Mouse (Mus musculus) midbrain, embryonic 16.5 days (tissue): ENCODE measurements around the gene Ercc6l2. TPM values are rescaled to one million over a fixed set of nuclear protein-coding genes. Genes with fewer than 3 reads are reported as not detected.
A peak's percentile ranks its signal among the peaks of the same experiment; 100 is the strongest.

Experiments used
- ATAC-seq: fragments of 200-750 bp; cut with Nextera tagmentation; 2 replicates; pipeline ENCODE4 v1.8.0; 2017; ENCODE audit warnings: moderate TSS enrichment
- H3K27ac ChIP-seq: fragments of 300-500 bp; sonication (generic); 2 replicates; pipeline ENCODE4 v1.5.1; 2014; ENCODE audit warnings: mild to moderate bottlenecking, low read length, mixed read lengths
- H3K27me3 ChIP-seq: fragments of 300-500 bp; sonication (generic); 2 replicates; pipeline ENCODE4 v1.6.1; 2014; ENCODE audit warnings: low read depth, low read length, mixed read lengths; ENCODE audit not compliant: control insufficient read depth, insufficient read depth
- H3K36me3 ChIP-seq: fragments of 300-500 bp; sonication (generic); 2 replicates; pipeline ENCODE4 v1.6.1; 2014; ENCODE audit warnings: mild to moderate bottlenecking, low read length, moderate library complexity, mixed read lengths; ENCODE audit not compliant: control insufficient read depth, insufficient read depth
- H3K4me1 ChIP-seq: fragments of 300-500 bp; sonication (generic); 2 replicates; pipeline ENCODE4 v1.6.1; 2014; ENCODE audit warnings: mild to moderate bottlenecking, low read length, mixed read lengths; ENCODE audit not compliant: control insufficient read depth, insufficient read depth
- H3K4me2 ChIP-seq: fragments of 300-500 bp; sonication (generic); 2 replicates; pipeline ENCODE4 v1.6.1; 2014; ENCODE audit warnings: mild to moderate bottlenecking, low read length, mixed read lengths
- H3K4me3 ChIP-seq: fragments of 300-500 bp; sonication (generic); 2 replicates; pipeline ENCODE4 v1.5.1; 2014; ENCODE audit warnings: low read depth, mild to moderate bottlenecking, low read length, moderate library complexity, mixed read lengths
- H3K9ac ChIP-seq: fragments of 300-500 bp; sonication (generic); 2 replicates; pipeline ENCODE4 v1.6.1; 2014; ENCODE audit warnings: low read depth, low read length, mixed read lengths
- H3K9me3 ChIP-seq: fragments of 300-500 bp; sonication (generic); replicated peaks from 2 replicates; pipeline ENCODE4 v1.6.1; 2014; ENCODE audit warnings: mild to moderate bottlenecking, low read length, mixed read lengths; ENCODE audit not compliant: control insufficient read depth, poor library complexity, severe bottlenecking
- WGBS: fragments of 180-500 bp; shearing (Covaris S2); extraction: QIAGEN DNeasy Blood & Tissue Kit; methylation state at CpG from one replicate; pipeline ENCODE4 v1.1.7; 2014; 5-methylcytosine and 5-hydroxymethylcytosine counted together
- polyA plus RNA-seq: library from polyadenylated mRNA; unstranded; fragments of >200 nt; fragmentation: Nextera tagmentation; extraction: Ambion mirVana; gene quantifications from 2 replicates; pipeline ENCODE4 v1.2.1, GENCODE M21; 2015

Ercc6l2 gene
- polyA plus RNA-seq = 13.5 and 16.7 TPM in 2 replicates

DNA sequence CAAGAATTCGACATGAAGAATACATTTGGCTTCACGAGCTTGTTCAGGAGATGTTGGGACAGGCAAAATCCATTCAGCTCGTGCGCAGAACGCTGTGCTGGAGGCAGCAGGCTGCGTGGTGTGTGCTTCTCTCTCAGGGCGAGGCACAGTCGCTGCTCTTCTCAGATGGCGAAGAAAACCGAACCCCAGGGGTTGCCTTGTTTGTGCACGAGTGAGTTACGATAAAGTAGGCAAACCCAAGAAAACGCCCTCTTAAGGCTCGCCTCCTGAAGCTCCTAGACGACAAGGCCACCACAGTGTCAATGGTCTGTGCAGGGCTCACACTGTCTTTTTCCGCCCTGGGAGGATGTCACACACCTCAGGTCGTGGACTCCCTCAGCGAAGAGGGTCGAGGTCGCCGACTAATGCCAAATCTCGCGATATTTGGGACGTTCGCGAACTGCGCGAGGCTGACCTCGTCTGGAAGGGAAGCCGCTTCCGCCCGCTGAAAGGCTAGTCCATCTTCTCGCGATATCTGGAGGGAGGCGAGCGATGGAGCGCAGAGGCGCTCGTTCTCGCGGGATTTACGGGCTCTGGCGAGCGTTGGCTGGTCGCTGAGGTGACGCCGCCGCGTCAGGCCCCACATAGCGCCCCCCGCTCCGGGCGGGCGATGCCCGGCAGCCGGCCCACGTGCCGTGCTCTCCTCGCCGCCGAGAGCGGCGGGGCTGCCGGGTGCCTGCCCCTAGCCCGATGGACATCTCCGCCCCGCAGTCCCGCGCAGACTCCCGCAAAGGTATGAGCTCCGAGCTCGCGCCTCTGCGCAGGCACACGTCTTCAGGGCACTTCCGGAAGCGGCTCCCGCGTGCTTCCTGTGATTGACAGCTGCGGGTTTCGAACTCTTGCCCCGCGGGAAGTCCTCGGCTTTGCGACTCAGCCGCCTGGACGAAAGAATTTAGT lies at the start of gene Ercc6l2:
Gene Ercc6l2 (plus strand): TSS at position 495 of the 936 bp plus-strand sequence.
- peak within 1 kb of the TSS; percentile 98 for H3K27ac ChIP-seq
- peak within 1 kb of the TSS; percentile 75 for H3K4me3 ChIP-seq
- peak within 1 kb of the TSS; percentile 86 for H3K9ac ChIP-seq
- peak; percentile 100 for ATAC-seq
- no peaks in the 10 kb centered on the region for H3K36me3 ChIP-seq
- no peaks in the 10 kb centered on the region for H3K9me3 ChIP-seq
- no peaks in the 10 kb centered on the region for H3K27me3 ChIP-seq
- under 1% methylated on average over 87 of the region's 87 CpGs for WGBS
- peak within 1 kb of the TSS; percentile 81 for H3K4me2 ChIP-seq
- peaks cover 16% of the 10 kb centered on the region for H3K4me1 ChIP-seq

DNA sequence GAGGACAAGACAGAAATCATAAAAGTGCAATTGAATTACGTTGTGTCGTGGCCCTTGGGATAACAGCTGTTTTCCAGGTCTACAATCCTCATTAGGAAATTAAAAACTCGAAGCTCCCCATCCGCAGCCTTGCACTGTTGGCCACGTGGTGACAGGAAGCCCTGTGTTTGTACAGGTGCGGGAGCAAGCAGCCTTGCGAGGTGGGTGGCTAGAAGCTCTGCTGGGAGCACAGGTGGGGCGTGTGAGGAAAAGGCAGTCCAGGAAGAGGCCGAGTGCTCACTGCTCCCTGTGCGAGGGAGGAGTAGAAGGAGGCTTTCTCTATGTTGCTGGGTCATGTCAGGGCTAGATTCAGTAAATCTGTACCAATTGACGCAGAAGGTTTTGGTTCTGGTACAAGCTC lies 49.0 kb upstream of the Ercc6l2 start:
- ATAC-seq = no peak
- Histone ChIP-seq H3K27ac (no peak overlapping the region), H3K9ac (no peak overlapping the region), H3K4me1 (no peaks in the 10 kb centered on the region), H3K4me2 (no peak overlapping the region), H3K36me3 (no peaks in the 10 kb centered on the region), H3K27me3 (peaks cover 5% of the 10 kb centered on the region), H3K4me3 (no peak overlapping the region), H3K9me3 (no peaks in the 10 kb centered on the region)
- 78% methylated on average over 11 of the region's 11 CpGs for WGBS

DNA sequence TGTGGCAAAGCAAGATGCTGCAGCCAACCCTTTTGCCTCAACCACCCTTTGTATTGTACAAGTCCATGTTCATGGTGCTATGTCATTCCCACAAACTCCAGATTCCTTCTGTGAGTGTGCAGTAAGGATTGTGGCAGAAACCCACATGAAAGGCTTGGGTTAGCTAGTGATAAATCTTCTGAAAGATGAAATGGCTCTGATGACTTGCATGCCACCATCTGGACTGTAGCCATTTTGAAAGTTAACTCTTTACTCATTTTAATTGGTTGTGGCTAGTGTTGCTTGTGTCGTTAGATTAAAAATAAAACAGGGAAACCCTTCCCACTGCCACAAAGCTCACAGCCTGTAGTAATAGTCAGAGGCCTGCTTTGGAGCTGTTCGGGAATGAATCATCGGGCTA lies 44.0 kb upstream of the Ercc6l2 start:
- no peak overlapping the region for H3K27ac ChIP-seq
- H3K9ac ChIP-seq = no peak overlapping the region
- ATAC-seq = no peak
- 87% methylated on average over 3 of the region's 3 CpGs for WGBS
- H3K4me1 ChIP-seq = no peaks in the 10 kb centered on the region
- H3K27me3 ChIP-seq = no peaks in the 10 kb centered on the region; the same call in 1 of the 2 replicates
- H3K4me3 ChIP-seq = no peak overlapping the region
- no peaks in the 10 kb centered on the region for H3K36me3 ChIP-seq
- no peaks in the 10 kb centered on the region for H3K9me3 ChIP-seq
- H3K4me2 ChIP-seq = no peak overlapping the region

DNA sequence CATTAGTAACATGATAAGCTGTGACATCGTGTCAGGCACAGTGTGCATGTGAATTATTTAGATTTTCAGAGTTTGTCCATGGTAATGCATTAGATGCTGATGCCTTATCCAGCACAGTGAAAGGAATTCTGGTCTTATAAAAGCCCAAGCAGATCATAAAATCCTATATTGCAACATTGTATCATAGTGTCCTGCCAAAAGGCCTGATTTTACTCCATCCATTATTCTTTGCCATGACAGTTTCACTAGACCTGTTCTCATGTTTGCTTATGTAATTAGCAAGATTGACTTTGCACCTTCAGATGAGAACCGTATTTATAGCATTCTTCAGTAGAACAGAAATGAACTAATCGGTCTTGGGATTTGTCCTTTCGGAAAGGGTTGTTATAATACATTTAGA lies 36.1 kb upstream of the Ercc6l2 start:
- WGBS = 81% methylated on average over 4 of the region's 4 CpGs
- Histone ChIP-seq H3K9me3 (no peaks in the 10 kb centered on the region), H3K4me2 (no peak overlapping the region), H3K27me3 (no peaks in the 10 kb centered on the region), H3K27ac (no peak overlapping the region), H3K4me3 (no peak overlapping the region), H3K4me1 (no peaks in the 10 kb centered on the region), H3K36me3 (no peaks in the 10 kb centered on the region), H3K9ac (no peak overlapping the region)
- no peak for ATAC-seq

DNA sequence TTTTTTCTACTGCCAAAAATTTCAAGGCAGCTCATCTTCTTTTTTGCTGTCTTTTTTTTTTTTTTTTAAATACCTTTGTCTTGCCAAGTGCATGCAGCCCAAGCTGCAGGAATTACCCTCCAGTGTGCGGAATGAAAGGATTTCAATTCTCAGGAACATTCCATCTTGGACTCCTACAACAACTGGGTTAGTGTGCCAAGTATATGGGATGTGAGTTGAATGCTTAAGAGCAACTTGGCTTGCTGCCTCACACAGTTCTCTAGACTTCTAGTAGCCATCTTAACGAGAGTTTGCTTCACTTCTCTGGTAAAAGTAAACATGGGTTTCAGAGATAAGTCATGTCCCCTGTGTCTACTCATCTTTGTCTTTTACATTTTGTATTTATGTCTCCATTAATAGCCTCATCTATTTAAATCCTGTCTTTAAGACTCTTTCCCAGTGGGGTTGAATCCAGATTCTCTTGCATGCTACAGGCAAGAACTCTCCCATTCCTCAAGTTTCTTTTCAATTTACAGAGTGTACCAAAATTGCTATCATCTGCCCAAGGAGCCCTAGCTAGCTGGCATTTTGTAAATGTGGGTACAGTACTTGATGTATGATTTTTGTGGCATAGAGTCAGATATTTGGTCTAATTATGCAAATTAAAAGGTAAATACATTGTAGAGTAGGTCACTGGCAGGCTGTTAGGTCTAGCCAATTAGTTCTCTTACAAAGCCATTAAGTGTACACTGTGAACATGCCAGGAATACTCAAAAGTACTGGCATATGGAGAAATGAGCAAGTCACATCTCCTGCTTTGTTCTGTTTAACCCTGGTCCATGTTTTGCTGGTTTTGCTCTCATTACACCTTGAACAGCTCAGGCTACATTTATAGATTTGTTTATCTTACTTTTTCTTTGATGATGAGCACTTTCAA lies 35.4 kb upstream of the Ercc6l2 start:
- Histone ChIP-seq H3K27me3 (no peaks in the 10 kb centered on the region), H3K36me3 (no peaks in the 10 kb centered on the region), H3K9me3 (no peaks in the 10 kb centered on the region), H3K4me3 (no peak overlapping the region), H3K4me1 (no peaks in the 10 kb centered on the region), H3K9ac (no peak overlapping the region), H3K27ac (no peak overlapping the region), H3K4me2 (no peak overlapping the region)
- ATAC-seq = 0 out of 2 replicates have a peak, but pooled peaks have one; percentile 60
- 44% methylated on average over 2 of the region's 2 CpGs for WGBS

DNA sequence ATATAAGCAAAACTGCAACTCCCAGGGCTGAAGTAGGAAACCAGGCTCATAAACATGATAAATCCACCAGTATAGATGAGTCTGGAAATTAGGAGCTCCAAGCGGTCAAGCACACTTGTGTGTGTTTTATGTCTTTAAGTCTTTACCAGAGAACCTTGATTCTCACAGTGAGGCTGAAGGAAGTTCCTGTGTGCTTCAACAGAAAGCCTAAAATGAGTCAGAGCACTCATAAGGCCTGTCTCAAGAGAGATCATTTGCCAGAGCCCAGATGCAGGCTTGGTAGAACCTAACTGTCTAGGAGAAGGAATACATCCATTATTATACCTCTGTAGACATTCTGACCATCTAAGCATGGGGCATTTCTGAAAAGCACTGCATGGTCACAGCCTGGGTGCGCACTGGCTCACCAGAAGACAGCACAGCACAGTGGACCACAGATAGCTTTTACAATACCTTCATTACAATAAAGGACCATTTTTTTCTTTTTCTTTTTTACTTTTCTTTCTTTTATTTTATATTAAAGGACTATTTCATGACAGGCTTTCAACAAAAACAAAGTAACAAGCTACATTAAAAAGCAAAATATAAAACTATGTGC lies 22.7 kb upstream of the Ercc6l2 start:
- Histone ChIP-seq H3K27ac (no peak overlapping the region), H3K27me3 (no peaks in the 10 kb centered on the region), H3K4me3 (no peak overlapping the region), H3K9ac (no peak overlapping the region), H3K36me3 (no peaks in the 10 kb centered on the region), H3K4me1 (no peaks in the 10 kb centered on the region), H3K4me2 (no peak overlapping the region), H3K9me3 (no peaks in the 10 kb centered on the region)
- 94% methylated on average over 2 of the region's 2 CpGs for WGBS
- ATAC-seq = no peak

DNA sequence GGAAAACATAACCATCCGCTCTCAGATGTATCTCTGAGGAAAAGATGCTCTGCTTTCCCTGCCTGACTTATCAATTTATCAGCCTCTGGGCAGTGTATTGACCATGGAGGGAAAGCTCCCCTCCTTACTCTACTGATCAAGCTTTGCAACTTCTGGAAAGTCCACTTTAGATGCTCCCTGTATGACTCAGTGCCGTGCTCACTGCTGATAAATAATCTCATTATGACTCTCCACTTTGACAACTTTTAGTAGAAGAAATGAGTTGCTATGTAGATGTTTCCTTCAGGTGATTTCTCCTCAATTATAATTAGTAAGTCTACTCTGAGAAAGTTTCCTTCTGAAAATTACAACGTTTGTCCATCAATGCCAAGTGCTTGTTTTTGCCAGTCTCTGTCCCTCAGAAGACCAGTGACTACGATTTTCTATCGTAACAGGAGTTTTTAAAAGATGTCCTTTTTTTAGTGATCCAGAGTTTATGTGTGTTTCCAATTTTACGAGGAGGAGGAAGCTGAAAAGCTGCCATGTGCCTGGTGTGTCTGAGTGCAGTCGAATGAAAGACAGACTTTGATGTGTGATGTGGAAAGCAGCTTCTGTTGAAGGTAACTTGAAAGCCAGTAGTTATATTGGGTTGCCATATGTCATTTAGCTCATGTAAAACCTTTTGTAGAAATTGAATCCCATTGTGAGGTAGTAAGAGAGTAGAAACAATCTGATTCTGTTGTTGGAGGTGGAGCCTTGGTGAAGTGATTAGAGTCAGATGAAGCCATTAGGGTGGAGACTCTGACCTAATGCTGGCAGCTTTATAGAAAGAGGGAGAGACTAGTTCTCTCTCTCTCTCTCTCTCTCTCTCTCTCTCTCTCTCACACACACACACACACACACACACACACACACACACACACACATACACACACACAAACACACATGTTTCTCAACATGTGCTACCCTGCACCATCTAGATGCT lies 21.4 kb upstream of the Ercc6l2 start:
- Histone ChIP-seq H3K4me1 (no peaks in the 10 kb centered on the region), H3K4me2 (no peak overlapping the region), H3K36me3 (no peaks in the 10 kb centered on the region), H3K9ac (no peak overlapping the region), H3K27me3 (no peaks in the 10 kb centered on the region), H3K4me3 (no peak overlapping the region), H3K27ac (no peak overlapping the region), H3K9me3 (no peaks in the 10 kb centered on the region)
- 80% methylated on average over 7 of the region's 7 CpGs for WGBS
- no peak for ATAC-seq

DNA sequence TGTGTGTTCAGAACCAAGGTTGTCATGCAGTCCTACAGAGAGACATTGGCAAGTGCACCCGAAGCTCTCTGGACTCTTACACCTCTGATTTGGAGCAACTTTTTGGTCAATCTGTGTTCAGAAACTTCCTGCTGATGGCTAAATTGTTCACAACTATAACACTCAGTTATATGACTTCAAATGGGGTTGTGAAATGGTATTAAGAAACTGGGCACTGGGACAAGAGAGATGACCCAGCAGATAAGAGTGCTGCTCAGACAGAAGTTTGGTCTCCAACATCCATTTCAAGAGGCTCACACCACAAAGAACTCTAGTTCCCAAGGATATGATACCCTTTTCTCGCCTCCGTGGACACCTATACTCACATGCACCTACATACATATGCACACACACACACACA lies 16.4 kb upstream of the Ercc6l2 start:
- Histone ChIP-seq H3K9me3 (no peaks in the 10 kb centered on the region), H3K9ac (no peak overlapping the region), H3K4me3 (no peak overlapping the region), H3K27me3 (no peaks in the 10 kb centered on the region), H3K27ac (no peak overlapping the region), H3K36me3 (no peaks in the 10 kb centered on the region), H3K4me1 (no peaks in the 10 kb centered on the region), H3K4me2 (no peak overlapping the region)
- no peak for ATAC-seq
- WGBS = 96% methylated on average over 3 of the region's 3 CpGs
